Mouse (Mus musculus) hindbrain, postnatal 0 days (tissue): Measurements from ENCODE around the gene 1700080E11Rik. TPM values are rescaled to one million over a fixed set of nuclear protein-coding genes. Genes with fewer than 3 reads are reported as not detected.
A peak's percentile ranks its signal among the peaks of the same experiment; 100 is the strongest.
"Not testable (repeated sequence)": the region's sequence is repeated elsewhere in the genome, so short reads cannot be mapped to it uniquely, and the experiment has no call there.

Source experiments
- ATAC-seq: fragments of 200-750 bp; cut with Nextera tagmentation; 2 replicates; pipeline ENCODE4 v1.8.0; 2017; ENCODE audit warnings: mild to moderate bottlenecking, moderate TSS enrichment, moderate library complexity
- DNase-seq: peaks from one replicate; pipeline ENCODE4 v3.0.0-alpha.2; 2015; ENCODE audit warnings: low spot score
- H3K27ac ChIP-seq: fragments of 300-500 bp; sonication (generic); 2 replicates; pipeline ENCODE4 v1.5.1; 2014; ENCODE audit warnings: mild to moderate bottlenecking
- H3K27me3 ChIP-seq: fragments of 300-500 bp; sonication (generic); 2 replicates; pipeline ENCODE4 v1.6.1; 2014; ENCODE audit warnings: low read length, mixed read lengths; ENCODE audit not compliant: insufficient read depth
- H3K36me3 ChIP-seq: fragments of 300-500 bp; sonication (generic); 2 replicates; pipeline ENCODE4 v1.6.1; 2014; ENCODE audit warnings: low read length, mixed read lengths; ENCODE audit not compliant: insufficient read depth
- H3K4me1 ChIP-seq: fragments of 300-500 bp; sonication (generic); 2 replicates; pipeline ENCODE4 v1.6.1; 2014; ENCODE audit warnings: antibody characterized with exemption, low read length, mixed read lengths; ENCODE audit not compliant: insufficient read depth
- H3K4me2 ChIP-seq: fragments of 300-500 bp; sonication (generic); 2 replicates; pipeline ENCODE4 v1.6.1; 2014; ENCODE audit warnings: low read depth, mild to moderate bottlenecking, low read length, moderate library complexity, mixed read lengths
- H3K4me3 ChIP-seq: fragments of 300-500 bp; sonication (generic); 2 replicates; pipeline ENCODE4 v1.5.1; 2014; ENCODE audit warnings: low read length
- H3K9ac ChIP-seq: fragments of 300-500 bp; sonication (generic); replicated peaks from 2 replicates; pipeline ENCODE4 v1.6.1; 2014; ENCODE audit warnings: mild to moderate bottlenecking, low read length, moderate library complexity, mixed read lengths
- H3K9me3 ChIP-seq: fragments of 300-500 bp; sonication (generic); 2 replicates; pipeline ENCODE4 v1.6.1; 2016; ENCODE audit warnings: low read length, mixed read lengths
- CTCF ChIP-seq: IDR thresholded peaks from 2 replicates; pipeline ENCODE4 v1.5.1; 2016; ENCODE audit warnings: antibody characterized with exemption, control low read depth, low read depth
- WGBS: fragments of 180-500 bp; shearing (Covaris S2); extraction: QIAGEN DNeasy Blood & Tissue Kit; methylation state at CpG from one replicate; pipeline ENCODE4 v1.1.7; 2014; 5-methylcytosine and 5-hydroxymethylcytosine counted together
- polyA plus RNA-seq: library from polyadenylated mRNA; unstranded; fragments of >200 nt; fragmentation: Nextera tagmentation; extraction: Ambion mirVana; gene quantifications from 2 replicates; pipeline ENCODE4 v1.2.1, GENCODE M21; 2015
- total RNA-seq: library from RNA; depleted of rRNA; stranded (reverse); fragments of >200 nt; gene quantifications from 2 replicates; pipeline ENCODE4 v1.2.3, GENCODE M21; 2014; rRNA removed

1700080E11Rik gene
- total and polyA plus RNA-seq, 2 experiments from 2014 or later = not detected

DNA sequence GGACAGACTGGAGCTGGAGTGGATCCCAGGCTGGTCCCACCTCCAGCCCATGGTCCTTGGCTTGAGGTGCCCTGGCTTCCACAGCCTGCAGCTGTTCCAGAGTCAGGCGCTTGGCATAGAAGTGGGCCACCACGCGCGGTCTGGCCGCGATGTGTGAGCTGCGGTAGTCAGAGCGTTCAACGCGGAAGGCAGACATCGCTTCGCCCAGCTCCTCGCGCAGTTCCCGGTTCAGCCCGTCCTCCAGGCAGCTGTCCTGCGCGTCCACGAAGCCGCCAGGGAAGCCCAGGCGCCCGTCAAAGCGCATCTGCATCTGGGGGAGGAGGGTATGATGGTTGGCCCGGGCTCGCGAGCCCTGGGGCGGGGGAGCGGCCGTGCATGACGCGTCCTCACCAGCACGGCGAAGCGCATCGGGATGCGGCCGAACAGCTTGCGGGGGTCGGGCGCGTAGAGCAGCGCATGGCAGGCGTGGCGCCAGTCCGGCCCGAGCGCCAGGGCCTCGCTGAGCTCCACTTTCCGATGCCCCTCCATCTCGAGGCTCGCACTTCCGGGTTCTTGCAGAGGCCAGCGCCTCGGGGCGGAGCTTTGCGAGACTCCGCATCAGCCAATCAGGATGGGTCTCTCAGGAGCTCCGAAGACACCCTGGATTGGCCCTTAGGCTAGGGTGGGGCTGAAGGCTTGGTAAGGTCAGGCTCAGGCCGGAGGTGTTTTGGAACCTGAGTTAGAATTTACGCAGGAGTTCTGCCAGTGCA is 13.5 kb downstream of the 1700080E11Rik start, which contains the start of gene Nudt16:
TSS of gene Nudt16 (minus strand) at position 572 of the 749 bp plus-strand sequence.
- 0 out of 2 replicates have a peak, but pooled peaks cover 2% of the 10 kb centered on the region for H3K4me1 ChIP-seq
- ATAC-seq (peak; percentile 98), DNase-seq (peak; percentile 96)
- H3K36me3 ChIP-seq = no peaks in the 10 kb centered on the region
- WGBS = under 1% methylated on average over 60 of the region's 60 CpGs
- H3K27ac ChIP-seq = peak within 1 kb of the TSS; percentile 90
- peak within 1 kb of the TSS; percentile 73 for H3K9ac ChIP-seq
- peak within 1 kb of the TSS; percentile 65 for H3K4me3 ChIP-seq
- no peaks in the 10 kb centered on the region for H3K9me3 ChIP-seq
- no peaks in the 10 kb centered on the region for H3K27me3 ChIP-seq
- peak within 1 kb of the TSS; percentile 91 for H3K4me2 ChIP-seq
- TF ChIP-seq CTCF = peak; percentile 30; the same call in 1 of the 2 replicates

DNA sequence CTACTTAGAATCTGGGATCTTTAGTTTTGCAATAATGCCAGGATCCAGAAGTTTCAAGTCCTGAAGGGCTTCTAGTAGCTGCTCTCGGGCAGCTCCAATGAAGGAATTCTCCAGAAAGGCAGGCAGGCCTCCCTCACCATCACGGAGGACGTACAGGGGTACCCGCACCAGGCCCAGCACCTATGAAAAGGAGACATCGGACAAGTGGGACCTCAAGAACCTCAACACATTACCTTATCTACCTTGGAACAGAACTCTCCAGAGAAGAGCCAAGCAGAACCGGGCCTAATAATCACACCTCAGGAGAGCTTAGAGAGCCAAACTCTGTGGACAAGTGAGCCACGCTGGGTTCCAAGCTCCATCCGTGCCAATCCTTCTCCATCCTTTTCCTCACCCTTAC is 14.6 kb downstream of the 1700080E11Rik start:
- Histone ChIP-seq H3K4me2 (no peak overlapping the region), H3K27me3 (no peaks in the 10 kb centered on the region), H3K4me3 (no peak overlapping the region), H3K27ac (no peak overlapping the region), H3K9ac (no peak overlapping the region), H3K9me3 (no peaks in the 10 kb centered on the region), H3K4me1 (0 out of 2 replicates have a peak, but pooled peaks cover 2% of the 10 kb centered on the region), H3K36me3 (no peaks in the 10 kb centered on the region)
- ATAC-seq (no peak), DNase-seq (no peak)
- WGBS = 94% methylated on average over 8 of the region's 8 CpGs
- TF ChIP-seq CTCF = no peak

DNA sequence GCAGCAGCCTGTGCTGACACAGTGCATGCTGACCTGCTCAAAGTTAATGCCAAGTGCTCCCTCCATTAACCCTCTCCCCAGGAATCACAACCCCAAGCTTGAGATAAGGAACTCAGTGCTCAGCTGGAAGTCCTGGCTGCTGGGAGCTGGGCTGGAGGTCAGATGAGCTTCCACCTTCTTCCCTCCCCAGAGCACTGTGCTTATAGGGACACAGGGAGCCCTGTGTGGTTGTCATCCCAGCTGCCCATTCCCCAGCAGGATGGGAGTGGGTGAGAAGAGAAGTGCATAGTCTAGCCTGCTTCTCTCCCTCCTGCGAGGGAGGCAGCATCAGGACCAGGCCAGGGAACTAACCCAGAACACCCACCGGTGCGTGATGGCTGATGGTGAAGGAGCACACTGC is 19.7 kb downstream of the 1700080E11Rik start:
- not testable (repeated sequence) for H3K27me3 ChIP-seq, H3K4me1 ChIP-seq, H3K27ac ChIP-seq, DNase-seq, H3K9ac ChIP-seq, H3K4me3 ChIP-seq, ATAC-seq, H3K4me2 ChIP-seq, H3K36me3 ChIP-seq, H3K9me3 ChIP-seq
- 78% methylated on average over 3 of the region's 3 CpGs for WGBS

DNA sequence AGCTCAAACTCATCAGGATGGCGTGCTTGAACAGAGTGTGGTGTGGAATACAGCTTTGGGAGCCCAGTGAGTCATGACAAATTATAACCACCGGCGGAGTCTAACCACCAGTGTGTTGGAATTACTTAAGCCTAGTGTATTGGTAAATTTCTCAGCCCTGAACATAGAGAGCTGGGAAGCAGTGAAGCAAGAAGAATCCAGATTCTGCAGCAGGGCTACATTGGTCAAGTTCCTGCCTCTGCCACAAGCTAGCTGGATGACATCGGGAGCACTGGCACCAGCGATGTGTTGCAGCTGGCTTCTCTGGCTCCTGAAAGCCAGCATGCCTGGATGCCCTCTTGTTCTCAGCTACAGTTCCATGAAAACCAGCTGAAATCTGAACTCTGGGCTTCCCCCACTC is 41.0 kb downstream of the 1700080E11Rik start:
- H3K9ac ChIP-seq = no peak overlapping the region
- WGBS = 70% methylated on average over 5 of the region's 5 CpGs
- no peaks in the 10 kb centered on the region for H3K4me1 ChIP-seq
- ATAC-seq (no peak), DNase-seq (peak; percentile 10)
- H3K36me3 ChIP-seq = no peaks in the 10 kb centered on the region
- TF ChIP-seq CTCF = no peak
- no peaks in the 10 kb centered on the region for H3K9me3 ChIP-seq
- no peak overlapping the region for H3K27ac ChIP-seq
- no peaks in the 10 kb centered on the region for H3K27me3 ChIP-seq
- H3K4me3 ChIP-seq = no peak overlapping the region
- no peak overlapping the region for H3K4me2 ChIP-seq

- no peak for DNase-seq
- 71% methylated on average over 1 of the region's 1 CpGs for WGBS
- H3K4me1 ChIP-seq = no peaks in the 10 kb centered on the region
- H3K9me3 ChIP-seq = no peaks in the 10 kb centered on the region
- H3K36me3 ChIP-seq = no peaks in the 10 kb centered on the region
- H3K27ac ChIP-seq = no peak overlapping the region
- no peak overlapping the region for H3K4me2 ChIP-seq
- no peaks in the 10 kb centered on the region for H3K27me3 ChIP-seq
- H3K9ac ChIP-seq = no peak overlapping the region
- no peak overlapping the region for H3K4me3 ChIP-seq
- no peak for TF ChIP-seq CTCF
- ATAC-seq = no peak
These were observed 43.0 kb downstream of the 1700080E11Rik start for GRCm38 (mm10) chr9:105101911-105102310.

DNA sequence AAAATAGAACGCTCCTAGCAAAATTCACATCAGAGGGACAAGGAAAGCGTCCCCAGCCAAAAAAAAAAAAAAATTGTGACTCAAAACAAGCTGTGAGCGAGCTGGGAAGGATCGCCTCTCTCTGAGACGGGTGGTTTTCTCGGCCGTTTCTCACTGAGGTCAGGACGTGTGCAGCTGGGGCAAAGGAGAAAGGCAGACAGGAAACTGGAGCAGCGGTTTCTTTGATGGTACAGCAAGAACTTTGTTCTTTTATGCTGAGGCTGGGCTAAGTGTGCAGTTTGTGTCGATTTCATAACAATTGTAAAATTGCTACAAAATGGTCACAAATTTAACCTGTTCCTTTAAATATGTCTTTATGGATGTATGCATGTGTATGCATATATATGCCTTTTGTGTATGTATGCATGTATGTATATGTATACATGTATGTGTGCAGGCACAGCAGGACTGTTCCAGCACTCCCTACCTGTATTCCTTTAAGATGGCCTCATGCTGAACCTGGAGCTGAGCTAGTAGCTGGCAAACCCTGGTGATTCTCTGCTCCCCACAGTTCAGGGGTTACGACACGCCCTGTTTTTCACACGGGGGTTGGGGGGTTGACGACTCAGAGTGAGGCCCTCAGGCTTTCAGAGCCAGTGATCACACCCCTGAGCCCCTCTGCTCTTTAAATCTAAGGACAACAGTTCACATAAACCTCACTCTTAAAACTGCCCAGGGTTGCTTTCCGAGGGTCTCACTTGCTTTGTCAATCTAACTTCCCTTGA is 43.9 kb downstream of the 1700080E11Rik start:
- H3K36me3 ChIP-seq = no peaks in the 10 kb centered on the region
- DNase-seq (no peak), ATAC-seq (no peak)
- no peaks in the 10 kb centered on the region for H3K27me3 ChIP-seq
- H3K4me2 ChIP-seq = no peak overlapping the region
- 69% methylated on average over 15 of the region's 15 CpGs for WGBS
- TF ChIP-seq CTCF = no peak
- no peaks in the 10 kb centered on the region for H3K4me1 ChIP-seq
- no peak overlapping the region for H3K27ac ChIP-seq
- H3K4me3 ChIP-seq = no peak overlapping the region
- H3K9me3 ChIP-seq = no peaks in the 10 kb centered on the region
- no peak overlapping the region for H3K9ac ChIP-seq

Other genes starting within 250 kb of the 1700080E11Rik start
- 57.0 and 67.3 TPM in 2 replicates for gene Mrpl3, start 91.9 kb downstream of the 1700080E11Rik start, total RNA-seq
- gene Mrpl3, start 91.9 kb downstream of the 1700080E11Rik start, polyA plus RNA-seq = 95.2 and 96.3 TPM in 2 replicates
- gene Nudt16, start 13.3 kb downstream of the 1700080E11Rik start, total RNA-seq = 12.4 and 20.2 TPM in 2 replicates
- gene Nudt16, start 13.3 kb downstream of the 1700080E11Rik start, polyA plus RNA-seq = 29.6 and 30.3 TPM in 2 replicates